Mouse (Mus musculus): ENCODE data around the gene Astn2.

GRCm38 (mm10) chr4:65947141-65947649 lies 457.2 kb downstream of the Astn2 start:
- TF ChIP-seq CTCF (conservative IDR thresholded peaks at IDR 0.05; ENCODE audit: low read length) = no peak
- no peak for TF ChIP-seq POU5F1 (IDR thresholded peaks at IDR 0.05; ENCODE audit: borderline replicate concordance, low read length)

Data from E14TG2a.4 (cell line).